Comparison of ENCODE assay signal across 8 mouse cellular contexts in the genomic region with DNA sequence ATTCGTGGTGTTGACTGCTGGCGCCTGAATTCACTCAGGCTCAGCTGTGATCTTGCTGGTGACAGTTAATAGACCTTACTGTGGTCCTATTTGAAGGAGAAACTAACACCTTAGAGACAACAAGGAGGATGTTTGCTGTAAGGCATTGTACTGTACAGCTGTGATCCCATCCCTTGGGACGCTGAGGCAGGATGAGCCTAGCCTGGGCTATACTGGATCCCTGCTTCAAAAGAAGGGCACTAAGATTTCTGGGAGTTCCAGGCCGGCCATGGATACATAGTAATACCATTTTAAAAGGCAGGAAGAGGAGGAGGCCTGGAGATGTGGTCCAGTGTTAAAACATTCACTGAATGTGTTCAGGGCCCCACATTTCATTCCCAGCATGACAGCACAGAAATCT. TPM values are rescaled to one million over a fixed set of nuclear protein-coding genes. Genes with fewer than 3 reads are reported as not detected.
DNase-seq lines count a peak whose midpoint lies in the region; ATAC-seq and TF ChIP-seq lines count a peak whose summit lies in the region.
"Had no signal": no experiment of that assay in that cellular context is flagged by ENCODE, and none has a peak within 500 bp of the region (broad histone marks: within the 10 kb centered on the region; RNA-seq: fewer than 3 reads in every experiment).

No protein-coding gene starts in this region.

- 84% methylated on average over 4 of the region's 4 CpGs for WGBS in lung, embryonic 14.5 days
- 87% methylated on average over 4 of the region's 4 CpGs for WGBS in forebrain, postnatal 0 days
- WGBS in limb, embryonic 15.5 days, result 85% methylated on average over 4 of the region's 4 CpGs
- WGBS in stomach, embryonic 15.5 days, result 77% methylated on average over 4 of the region's 4 CpGs

- DNase-seq in lung, embryonic 14.5 days, result no peak
- no peak for DNase-seq in lung, postnatal 14 days
- no peak for DNase-seq in forebrain, postnatal 0 days
- DNase-seq in layer of hippocampus, postnatal 36 days, result no peak
- DNase-seq in thymus, postnatal 14 days, result no peak
- DNase-seq: left cerebral cortex, postnatal 4 days had no signal

- no peak for ATAC-seq in lung, embryonic 14.5 days (ENCODE audit: insufficient read depth)
- no peak for ATAC-seq in forebrain, postnatal 0 days
- ATAC-seq in limb, embryonic 15.5 days (ENCODE audit: insufficient number of reproducible peaks, low FRiP score, low TSS enrichment, low read depth), result no peak
- no peak for ATAC-seq in stomach, embryonic 15.5 days (ENCODE audit: insufficient read depth, low FRiP score, low read depth)

- H3K4me3 ChIP-seq in lung, embryonic 14.5 days (ENCODE audit: low read depth, low read length), result no peak overlapping the region
- no peak overlapping the region for H3K4me3 ChIP-seq in forebrain, postnatal 0 days (ENCODE audit: low read depth, low read length)
- H3K4me3 ChIP-seq in limb, embryonic 15.5 days, result peak overlapping the region; percentile 64
- peak overlapping the region; percentile 71; the same call in 1 of the 2 replicates for H3K4me3 ChIP-seq in stomach, embryonic 15.5 days (replicated peaks)

- H3K27me3 ChIP-seq in lung, embryonic 14.5 days (ENCODE audit: insufficient read depth, low read length), result no peaks in the 10 kb centered on the region
- H3K27me3 ChIP-seq in forebrain, postnatal 0 days (ENCODE audit: insufficient read depth, low read length), result no peaks in the 10 kb centered on the region
- H3K27me3 ChIP-seq in limb, embryonic 15.5 days, result no peaks in the 10 kb centered on the region
- no peaks in the 10 kb centered on the region for H3K27me3 ChIP-seq in stomach, embryonic 15.5 days (replicated peaks)

- peaks cover 23% of the 10 kb centered on the region for H3K36me3 ChIP-seq in lung, embryonic 14.5 days (ENCODE audit: insufficient read depth)
- peaks cover 30% of the 10 kb centered on the region for H3K36me3 ChIP-seq in forebrain, postnatal 0 days (ENCODE audit: insufficient read depth)
- H3K36me3 ChIP-seq in limb, embryonic 15.5 days, result peaks cover 31% of the 10 kb centered on the region
- H3K36me3 ChIP-seq in stomach, embryonic 15.5 days, result peaks cover 23% of the 10 kb centered on the region

- peaks cover 3% of the 10 kb centered on the region; the same call in 1 of the 2 replicates for H3K4me1 ChIP-seq in lung, embryonic 14.5 days (ENCODE audit: insufficient read depth)
- 0 out of 2 replicates have a peak, but pooled peaks cover 13% of the 10 kb centered on the region for H3K4me1 ChIP-seq in forebrain, postnatal 0 days (ENCODE audit: insufficient read depth)
- peaks cover 22% of the 10 kb centered on the region for H3K4me1 ChIP-seq in limb, embryonic 15.5 days
- peaks cover 16% of the 10 kb centered on the region for H3K4me1 ChIP-seq in stomach, embryonic 15.5 days

- TF ChIP-seq CTCF in lung, embryonic 14.5 days (IDR thresholded peaks at IDR 0.05; ENCODE audit: low read depth), result no peak
- TF ChIP-seq CTCF in forebrain, postnatal 0 days (IDR thresholded peaks at IDR 0.05; ENCODE audit: low read depth), result no peak

- H3K9me3 ChIP-seq in lung, embryonic 14.5 days (ENCODE audit: low read depth, low read length), result no peaks in the 10 kb centered on the region
- H3K9me3 ChIP-seq in forebrain, postnatal 0 days (ENCODE audit: low read length), result no peaks in the 10 kb centered on the region
- H3K9me3 ChIP-seq in limb, embryonic 15.5 days, result no peaks in the 10 kb centered on the region
- no peaks in the 10 kb centered on the region for H3K9me3 ChIP-seq in stomach, embryonic 15.5 days

- no peak overlapping the region; the same call in 1 of the 2 replicates for H3K9ac ChIP-seq in lung, embryonic 14.5 days
- H3K9ac ChIP-seq in forebrain, postnatal 0 days, result no peak overlapping the region
- no peak overlapping the region for H3K9ac ChIP-seq in limb, embryonic 15.5 days
- H3K9ac ChIP-seq in stomach, embryonic 15.5 days, result no peak overlapping the region

- H3K4me2 ChIP-seq in lung, embryonic 14.5 days, result peak overlapping the region; percentile 90
- peak overlapping the region; percentile 94; the same call in 1 of the 2 replicates for H3K4me2 ChIP-seq in forebrain, postnatal 0 days (ENCODE audit: low read depth)
- H3K4me2 ChIP-seq in limb, embryonic 15.5 days, result peak overlapping the region; percentile 73; the same call in 1 of the 2 replicates
- peak overlapping the region; percentile 71 for H3K4me2 ChIP-seq in stomach, embryonic 15.5 days

- H3K27ac ChIP-seq in lung, embryonic 14.5 days (ENCODE audit: low read depth), result no peak overlapping the region
- no peak overlapping the region for H3K27ac ChIP-seq in forebrain, postnatal 0 days (ENCODE audit: low read depth, low read length)
- no peak overlapping the region for H3K27ac ChIP-seq in limb, embryonic 15.5 days
- H3K27ac ChIP-seq in stomach, embryonic 15.5 days, result no peak overlapping the region

RNA-seq across cellular contexts. Expression of gene Ndufs7, which starts 1.7 kb away (rescaled TPM):
- 318 and 319 TPM in 2 replicates for polyA plus RNA-seq in lung, embryonic 14.5 days (2014; fragmentation: Nextera tagmentation; extraction: Ambion mirVana)
- 162 and 212 TPM in 2 replicates for total RNA-seq in forebrain, postnatal 0 days (2014; rRNA removed)
- 343 and 394 TPM in 2 replicates for polyA plus RNA-seq in forebrain, postnatal 0 days (2015; fragmentation: Nextera tagmentation; extraction: Ambion mirVana)
- polyA plus RNA-seq in limb, embryonic 15.5 days (2015; fragmentation: Nextera tagmentation; extraction: Ambion mirVana), result 301 and 304 TPM in 2 replicates
- 326 and 364 TPM in 2 replicates for polyA plus RNA-seq in stomach, embryonic 15.5 days (2015; fragmentation: Nextera tagmentation; extraction: Ambion mirVana)
- total RNA-seq in layer of hippocampus, postnatal 36 days (2021), result 100 to 1,000 TPM; 199 to 204 TPM

RNA-seq across cellular contexts. Expression of gene Gamt, which starts 10.2 kb away (rescaled TPM):
- polyA plus RNA-seq in lung, embryonic 14.5 days (2014; fragmentation: Nextera tagmentation; extraction: Ambion mirVana), result 26.8 and 29.4 TPM in 2 replicates
- total RNA-seq in forebrain, postnatal 0 days (2014; rRNA removed), result 15.2 and 18.2 TPM in 2 replicates
- 20.8 and 21.8 TPM in 2 replicates for polyA plus RNA-seq in forebrain, postnatal 0 days (2015; fragmentation: Nextera tagmentation; extraction: Ambion mirVana)
- polyA plus RNA-seq in limb, embryonic 15.5 days (2015; fragmentation: Nextera tagmentation; extraction: Ambion mirVana), result 64.4 and 127 TPM in 2 replicates
- polyA plus RNA-seq in stomach, embryonic 15.5 days (2015; fragmentation: Nextera tagmentation; extraction: Ambion mirVana), result 111 and 148 TPM in 2 replicates
- 10 to 100 TPM; 37.7 to 39.1 TPM for total RNA-seq in layer of hippocampus, postnatal 36 days (2021)

RNA-seq across cellular contexts. Expression of gene Dazap1, which starts 10.7 kb away (rescaled TPM):
- polyA plus RNA-seq in lung, embryonic 14.5 days (2014; fragmentation: Nextera tagmentation; extraction: Ambion mirVana), result 44.9 and 49.3 TPM in 2 replicates
- 120 and 122 TPM in 2 replicates for total RNA-seq in forebrain, postnatal 0 days (2014; rRNA removed)
- 42.4 and 46.1 TPM in 2 replicates for polyA plus RNA-seq in forebrain, postnatal 0 days (2015; fragmentation: Nextera tagmentation; extraction: Ambion mirVana)
- polyA plus RNA-seq in limb, embryonic 15.5 days (2015; fragmentation: Nextera tagmentation; extraction: Ambion mirVana), result 56.8 and 59.7 TPM in 2 replicates
- 62.4 and 66.4 TPM in 2 replicates for polyA plus RNA-seq in stomach, embryonic 15.5 days (2015; fragmentation: Nextera tagmentation; extraction: Ambion mirVana)
- total RNA-seq in layer of hippocampus, postnatal 36 days (2021), result 100 to 1,000 TPM in 1 of 2 experiments, 10 to 100 TPM in 1; 82.6 to 100 TPM

RNA-seq across cellular contexts. Expression of gene Mum1, which starts 24.3 kb away (rescaled TPM):
- polyA plus RNA-seq in lung, embryonic 14.5 days (2014; fragmentation: Nextera tagmentation; extraction: Ambion mirVana), result 56.8 and 63.4 TPM in 2 replicates
- 57.6 and 60.7 TPM in 2 replicates for total RNA-seq in forebrain, postnatal 0 days (2014; rRNA removed)
- 41.1 and 50.4 TPM in 2 replicates for polyA plus RNA-seq in forebrain, postnatal 0 days (2015; fragmentation: Nextera tagmentation; extraction: Ambion mirVana)
- 66.1 and 67.6 TPM in 2 replicates for polyA plus RNA-seq in limb, embryonic 15.5 days (2015; fragmentation: Nextera tagmentation; extraction: Ambion mirVana)
- 58.6 and 66.5 TPM in 2 replicates for polyA plus RNA-seq in stomach, embryonic 15.5 days (2015; fragmentation: Nextera tagmentation; extraction: Ambion mirVana)
- 10 to 100 TPM; 35.6 to 39.6 TPM for total RNA-seq in layer of hippocampus, postnatal 36 days (2021)

RNA-seq across cellular contexts. Expression of gene Rps15, which starts 41.7 kb away (rescaled TPM):
- polyA plus RNA-seq in lung, embryonic 14.5 days (2014; fragmentation: Nextera tagmentation; extraction: Ambion mirVana), result 1,192 and 1,202 TPM in 2 replicates
- 1,181 and 1,718 TPM in 2 replicates for total RNA-seq in forebrain, postnatal 0 days (2014; rRNA removed)
- polyA plus RNA-seq in forebrain, postnatal 0 days (2015; fragmentation: Nextera tagmentation; extraction: Ambion mirVana), result 681 and 897 TPM in 2 replicates
- 842 and 925 TPM in 2 replicates for polyA plus RNA-seq in limb, embryonic 15.5 days (2015; fragmentation: Nextera tagmentation; extraction: Ambion mirVana)
- 904 and 948 TPM in 2 replicates for polyA plus RNA-seq in stomach, embryonic 15.5 days (2015; fragmentation: Nextera tagmentation; extraction: Ambion mirVana)
- 100 to 1,000 TPM; 755 to 823 TPM for total RNA-seq in layer of hippocampus, postnatal 36 days (2021)

Comparison
In these comparisons a context has a peak if more than half of its experiments do, and no peak if none do; other contexts are left out.
1. H3K4me3 ChIP-seq: peak in limb, embryonic 15.5 days (single experiment) and stomach, embryonic 15.5 days (single experiment); none in lung, embryonic 14.5 days (single experiment) and forebrain, postnatal 0 days (single experiment).
2. Peak in every context shown above with its lines, with median percentiles within 50 percentile points of each other: H3K4me2 ChIP-seq.